Mouse (Mus musculus): ENCODE measurements around the gene Mtmr14.

- no peak for TF ChIP-seq CTCF (IDR thresholded peaks at IDR 0.05; ENCODE audit: borderline replicate concordance, control insufficient read depth, extremely low read depth, insufficient read depth, low read length, poor library complexity)
- no peak for TF ChIP-seq POLR2A (IDR thresholded peaks at IDR 0.05; ENCODE audit: control insufficient read depth, extremely low read depth, insufficient read depth, low read length, poor library complexity)
Measured at GRCm38 (mm10) chr6:113245585-113245984, 7.9 kb downstream of the Mtmr14 start.

All from thymus, adult 2 months (tissue).